Mouse (Mus musculus): ENCODE data around the gene Olfr1344.
"Not testable (repeated sequence)": the region's sequence is repeated elsewhere in the genome, so short reads cannot be mapped to it uniquely, and the experiment has no call there.

Gene Olfr1344

GRCm38 (mm10) chr7:6438388-6438787 lies at the start of gene Olfr1344:
Olfr1344 (plus strand) TSS chr7:6438688.
- in situ Hi-C loops (cut with MboI, MseI) = no loop called here

DNA sequence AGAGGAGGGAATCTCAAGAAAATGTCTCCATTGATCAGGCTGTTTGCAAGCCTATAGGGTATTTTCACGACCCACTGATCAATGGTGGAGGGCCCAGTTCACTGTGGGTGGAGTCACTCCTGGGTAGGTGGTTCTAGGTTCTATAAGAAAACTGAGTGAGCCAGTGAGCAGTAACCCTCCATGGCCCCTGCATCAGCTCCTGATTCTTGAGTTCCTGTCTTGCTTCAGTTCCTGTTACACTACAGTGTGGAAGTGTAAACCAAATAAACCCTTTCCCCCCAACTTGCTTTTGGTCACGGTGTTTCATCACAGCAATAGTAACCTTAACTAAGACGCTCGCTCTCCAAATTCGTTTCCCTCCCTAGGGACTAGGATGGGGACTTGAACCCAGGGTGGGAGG lies 49.5 kb upstream of the Olfr1344 start:
- in situ Hi-C loops (cut with MboI, MseI) = loop anchor here (25.0 kb wide), 1 partner anchor 1302 kb away; the partner anchor contains the start of gene Epn1

DNA sequence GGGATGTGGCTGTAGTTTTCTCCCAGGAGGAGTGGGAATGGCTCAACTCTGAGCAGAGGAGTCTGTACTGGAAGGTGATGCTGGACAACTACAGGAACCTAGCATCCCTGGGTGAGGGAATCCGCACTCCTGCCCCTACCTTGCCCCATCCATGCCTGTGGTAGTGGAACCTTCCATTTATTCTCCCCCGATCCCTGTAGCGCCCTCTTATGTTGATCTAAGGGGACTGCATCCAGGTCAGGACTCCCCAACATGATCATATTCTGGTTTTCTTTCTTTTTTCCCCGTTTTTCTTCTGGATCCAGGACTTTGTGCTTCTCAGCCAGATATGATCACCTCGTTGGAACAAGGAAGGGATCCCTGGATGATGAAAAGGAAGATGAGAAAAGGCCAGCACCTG lies 49.0 kb upstream of the Olfr1344 start:
- in situ Hi-C loops (cut with MboI, MseI) = loop anchor here (25.0 kb wide), 1 partner anchor 1302 kb away; the partner anchor contains the start of gene Epn1

GRCm38 (mm10) chr7:6397996-6398975 lies 40.2 kb upstream of the Olfr1344 start, which contains the start of gene Smim17:
Smim17 (plus strand) TSS chr7:6398715.
- in situ Hi-C loops (cut with MboI, MseI) = loop anchor here (25.0 kb wide), 1 partner anchor 1311 kb away; the partner anchor contains the start of gene Epn1

DNA sequence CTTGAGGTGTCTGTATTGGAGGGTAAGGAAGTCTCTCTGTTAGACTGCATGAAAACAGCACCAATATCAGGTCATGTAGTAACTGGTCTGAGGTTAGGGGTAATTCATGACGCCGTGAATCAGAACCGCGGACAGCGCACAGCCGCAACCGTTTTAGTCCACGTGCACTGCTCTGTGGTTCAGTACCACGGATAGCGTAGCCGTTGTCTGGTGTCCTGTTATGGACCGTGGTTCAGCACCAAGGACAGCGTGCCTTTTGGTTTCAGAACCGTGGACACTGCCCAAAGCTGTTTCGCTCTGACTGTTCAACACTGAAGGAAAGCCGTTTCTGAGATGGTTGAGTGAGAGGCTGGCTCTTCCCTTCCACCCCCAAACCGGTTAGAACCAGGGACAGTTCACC lies 28.4 kb upstream of the Olfr1344 start, which contains the start of gene Gm20715:
Gm20715 (plus strand) TSS at position 235 of the 400 bp plus-strand sequence.
- in situ Hi-C loops (cut with MboI, MseI) = no loop called here

DNA sequence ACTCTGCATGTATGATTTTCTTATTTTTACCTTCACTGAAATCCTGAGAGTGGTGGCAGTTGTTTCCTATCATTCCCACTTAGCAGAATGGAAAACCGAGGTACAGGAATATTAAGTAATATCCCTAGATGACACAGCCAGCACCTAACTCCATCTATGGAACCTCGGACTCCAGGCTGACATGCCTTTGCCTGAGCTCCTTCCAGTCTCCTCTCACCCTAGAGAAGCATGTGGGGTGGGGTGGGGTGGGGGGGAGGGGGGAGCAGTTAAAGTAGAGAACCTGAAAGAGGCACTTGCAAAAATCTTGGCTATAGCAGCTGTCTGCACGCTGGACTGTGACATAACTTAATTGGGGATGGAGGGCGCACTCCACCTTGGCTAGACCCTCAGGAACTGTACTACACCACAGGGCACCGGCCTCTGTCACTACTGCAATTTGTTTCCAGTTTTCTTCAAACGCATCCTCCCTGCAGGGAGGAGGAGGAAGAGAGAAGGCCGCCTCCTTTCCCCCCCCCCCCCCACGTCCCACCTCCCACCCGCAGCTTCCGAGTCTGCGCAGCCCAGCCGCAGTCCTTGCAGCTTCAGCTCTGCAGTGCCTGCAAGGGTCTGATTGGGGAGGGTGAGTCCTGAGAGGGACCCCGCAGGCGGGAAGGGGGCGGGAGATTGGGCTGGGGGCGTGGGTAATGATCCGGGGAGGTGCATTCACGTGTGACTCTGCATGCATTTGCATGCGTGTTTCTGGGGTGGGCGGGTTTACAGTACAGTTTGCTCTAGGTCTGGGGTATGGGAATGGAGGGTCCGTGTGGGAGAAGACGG lies 23.7 kb upstream of the Olfr1344 start:
- in situ Hi-C loops (cut with MboI, MseI) = no loop called here

DNA sequence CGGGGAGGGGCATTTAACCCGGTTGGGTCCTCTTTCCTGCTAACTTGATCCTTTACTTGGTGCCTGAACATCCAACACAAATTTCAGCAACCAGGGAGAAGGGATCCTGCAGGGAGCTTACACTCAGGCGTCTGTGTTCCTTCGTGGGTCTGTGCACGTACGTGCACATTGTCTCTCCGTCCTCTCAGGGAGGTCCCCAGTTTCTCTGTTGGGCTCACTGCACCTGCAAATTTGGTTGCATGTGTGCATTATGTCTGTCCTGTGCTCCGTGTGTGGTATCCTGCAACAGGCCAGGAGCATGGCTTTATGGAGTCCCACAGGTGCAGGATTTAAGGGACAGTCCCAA lies 23.1 kb upstream of the Olfr1344 start:
- in situ Hi-C loops (cut with MboI, MseI) = no loop called here

DNA sequence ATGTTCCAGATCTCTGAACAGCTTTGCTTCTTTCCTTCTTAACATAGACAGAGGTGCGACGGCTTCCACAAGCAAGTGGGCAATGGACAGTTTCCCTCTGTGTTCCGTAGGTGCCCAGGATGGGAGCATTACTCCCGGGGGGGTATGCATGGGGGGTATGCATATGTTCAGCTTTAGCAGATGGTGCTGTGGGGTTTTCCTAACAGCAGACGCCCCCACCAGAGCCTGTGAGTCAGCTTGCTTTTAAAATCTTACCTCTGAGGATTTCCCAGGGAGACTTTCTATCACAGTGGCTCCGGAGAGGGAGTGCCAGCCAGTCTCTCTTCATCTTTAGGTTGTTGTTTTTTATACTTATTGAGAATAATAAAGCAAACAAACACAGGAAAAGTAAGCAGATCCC lies 18.6 kb upstream of the Olfr1344 start:
- in situ Hi-C loops (cut with MboI, MseI) = no loop called here

DNA sequence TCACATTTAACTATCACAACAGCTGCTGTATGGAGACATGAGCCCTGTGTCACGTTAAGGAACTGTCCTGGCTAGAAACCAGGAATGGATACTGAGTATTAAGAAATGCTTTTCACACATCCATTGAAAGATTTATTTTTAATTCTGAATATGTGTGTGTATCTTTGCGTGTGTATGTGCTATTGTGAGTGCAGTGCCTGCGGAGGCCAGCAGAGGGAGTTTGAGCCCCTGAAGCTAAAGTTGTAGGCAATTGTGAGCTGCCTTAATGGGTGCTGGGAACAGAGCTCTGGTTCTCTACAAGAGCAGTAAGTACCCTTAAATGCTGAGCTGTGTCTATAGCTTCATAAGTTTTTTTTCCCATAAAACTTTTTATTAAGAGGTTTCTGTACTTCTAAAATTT lies 9.1 kb upstream of the Olfr1344 start:
- in situ Hi-C loops (cut with MboI, MseI) = no loop called here

- in situ Hi-C loops (cut with MboI, MseI) = loop anchor here (5.0 kb wide), 2 partner anchors 73 to 507 kb away; no protein-coding TSS in a partner anchor
Measured at GRCm38 (mm10) chr7:6430342-6430741, 8.1 kb upstream of the Olfr1344 start.

DNA sequence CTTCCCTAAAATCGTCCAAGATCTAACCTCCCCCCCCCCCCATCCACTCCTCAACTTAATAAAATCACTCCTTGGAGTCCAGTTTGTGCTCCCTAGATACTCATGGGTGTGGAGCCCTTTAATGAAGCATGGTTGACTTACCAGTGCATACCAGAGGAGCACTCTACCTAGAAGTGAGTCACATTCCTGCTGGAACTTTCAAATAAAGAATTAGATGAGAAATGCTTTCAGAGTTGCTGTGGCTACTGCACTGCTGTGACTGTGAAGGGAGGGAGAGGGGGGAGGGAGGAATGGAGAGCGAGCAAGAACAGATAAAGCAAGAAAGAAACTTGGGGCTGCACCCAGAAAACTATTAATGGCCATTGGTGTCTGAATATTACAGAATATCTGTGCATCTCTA lies 2.7 kb downstream of the Olfr1344 start:
- in situ Hi-C loops (cut with MboI, MseI) = no loop called here

DNA sequence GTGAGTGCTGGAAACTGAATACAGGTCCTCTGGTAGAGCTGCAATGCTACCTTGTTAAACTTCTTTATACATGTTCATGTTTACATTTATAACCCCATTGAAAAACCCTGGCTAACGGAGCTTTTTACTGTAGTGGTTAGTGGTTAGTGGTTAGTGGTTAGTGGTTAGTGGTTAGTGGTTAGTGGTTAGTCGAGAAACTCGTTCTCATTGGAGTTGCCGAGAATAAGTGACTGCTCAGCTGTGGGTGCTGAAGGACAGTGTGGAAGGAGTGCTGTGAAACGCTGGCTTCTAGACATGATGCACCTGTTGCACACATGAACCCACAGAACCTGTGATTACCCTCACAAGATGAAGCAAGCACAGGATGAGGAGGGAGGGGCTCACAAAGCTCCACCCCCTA lies 9.3 kb downstream of the Olfr1344 start:
- in situ Hi-C loops (cut with MboI, MseI) = no loop called here

DNA sequence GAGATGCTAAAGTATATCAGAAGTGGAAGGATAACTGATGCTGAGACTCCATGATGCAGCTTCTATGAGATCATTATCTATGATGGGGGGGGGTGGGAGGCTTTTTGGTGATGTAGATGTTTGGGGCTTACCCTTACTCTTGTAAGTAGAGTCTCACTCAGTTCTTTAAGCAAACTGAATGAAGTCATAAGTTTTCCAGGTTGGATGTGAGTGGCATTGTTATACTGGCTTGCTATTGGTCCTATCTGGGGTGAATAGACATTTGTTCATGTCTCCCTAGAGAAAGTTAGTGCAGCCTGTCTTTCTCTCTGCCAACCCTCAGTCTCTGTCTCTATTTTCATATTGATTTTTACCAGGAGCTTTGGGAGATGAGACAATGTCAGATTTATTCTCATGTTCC lies 17.4 kb downstream of the Olfr1344 start, which contains the start of gene Olfr1336:
Olfr1336 (plus strand) TSS at position 301 of the 400 bp plus-strand sequence.
- in situ Hi-C loops (cut with MboI, MseI) = no loop called here

GRCm38 (mm10) chr7:6456399-6456798 lies 17.9 kb downstream of the Olfr1344 start:
- in situ Hi-C loops (cut with MboI, MseI) = no loop called here

DNA sequence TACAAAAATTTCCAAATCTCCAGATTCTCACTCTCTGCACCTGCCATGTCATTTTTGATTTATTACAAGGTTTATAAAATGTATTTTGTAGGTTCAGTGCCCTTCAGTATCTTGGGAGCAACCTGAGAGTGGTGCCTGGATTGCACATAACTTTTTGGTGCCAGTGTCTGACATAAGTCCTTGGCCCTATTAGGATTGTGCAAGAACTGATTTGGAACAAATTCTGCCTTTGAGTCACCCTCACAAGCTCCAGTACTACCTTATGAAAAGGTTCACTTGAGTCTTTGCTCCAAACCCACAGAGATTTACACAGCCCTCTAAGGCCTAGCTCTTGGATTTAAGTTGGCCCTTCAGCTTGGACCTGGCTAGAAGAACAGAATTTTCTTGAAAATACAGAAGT lies 28.5 kb downstream of the Olfr1344 start, which contains the start of gene Olfr1346:
Olfr1346 (plus strand) TSS at position 151 of the 400 bp plus-strand sequence.
- in situ Hi-C loops (cut with MboI, MseI) = no loop called here

DNA sequence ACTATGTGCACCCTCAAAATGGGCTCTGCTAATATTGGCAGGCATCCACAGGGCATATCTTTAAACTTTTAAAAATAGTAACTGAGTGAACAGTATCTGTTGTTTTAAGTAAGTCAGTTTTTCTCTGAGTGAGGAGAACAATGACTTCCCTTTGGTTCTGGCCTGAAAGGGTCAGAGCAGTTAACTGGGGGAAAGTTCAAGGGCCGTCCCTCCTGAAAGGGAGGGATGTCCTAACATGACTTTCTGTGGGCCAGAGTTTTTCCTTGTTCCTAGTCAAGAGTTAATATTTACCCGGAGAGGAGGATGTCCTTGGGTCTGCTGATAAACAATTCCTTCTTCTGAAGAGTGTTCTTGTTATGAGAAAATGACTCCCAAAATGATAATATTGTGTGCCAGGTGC lies 39.1 kb downstream of the Olfr1344 start:
- in situ Hi-C loops (cut with MboI, MseI) = not testable (repeated sequence)

DNA sequence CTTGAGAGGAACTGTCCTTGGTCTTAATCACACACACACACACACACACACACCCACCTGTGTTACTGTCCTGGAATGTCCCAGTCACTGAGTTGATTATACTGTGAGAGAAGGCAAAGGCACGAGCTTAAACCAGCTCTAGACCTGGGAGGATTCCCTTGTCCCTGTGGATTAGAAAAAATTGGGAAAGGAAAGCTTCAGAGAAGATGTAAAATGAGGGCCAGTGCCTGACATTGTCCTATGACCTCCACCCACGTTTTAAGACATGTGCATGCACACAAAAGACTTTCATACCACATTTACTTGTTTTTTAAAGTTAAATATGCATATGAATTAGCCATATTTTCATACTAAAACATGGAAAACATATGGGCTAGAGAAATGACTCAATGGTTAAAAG lies 48.4 kb downstream of the Olfr1344 start, which contains the start of gene Olfr5:
Olfr5 (minus strand) TSS at position 101 of the 400 bp plus-strand sequence.
- in situ Hi-C loops (cut with MboI, MseI) = no loop called here

All from T-helper 2 cell (primary cell).